Mouse (Mus musculus) layer of hippocampus, adult 9-11 months (tissue): ENCODE results near the gene Mis18bp1.
"Not testable (repeated sequence)": the region's sequence is repeated elsewhere in the genome, so short reads cannot be mapped to it uniquely, and the experiment has no call there.

ENCODE experiments used
- DNase-seq: peaks from one replicate; pipeline ENCODE4 v3.0.0; 2022

Gene Mis18bp1

DNA sequence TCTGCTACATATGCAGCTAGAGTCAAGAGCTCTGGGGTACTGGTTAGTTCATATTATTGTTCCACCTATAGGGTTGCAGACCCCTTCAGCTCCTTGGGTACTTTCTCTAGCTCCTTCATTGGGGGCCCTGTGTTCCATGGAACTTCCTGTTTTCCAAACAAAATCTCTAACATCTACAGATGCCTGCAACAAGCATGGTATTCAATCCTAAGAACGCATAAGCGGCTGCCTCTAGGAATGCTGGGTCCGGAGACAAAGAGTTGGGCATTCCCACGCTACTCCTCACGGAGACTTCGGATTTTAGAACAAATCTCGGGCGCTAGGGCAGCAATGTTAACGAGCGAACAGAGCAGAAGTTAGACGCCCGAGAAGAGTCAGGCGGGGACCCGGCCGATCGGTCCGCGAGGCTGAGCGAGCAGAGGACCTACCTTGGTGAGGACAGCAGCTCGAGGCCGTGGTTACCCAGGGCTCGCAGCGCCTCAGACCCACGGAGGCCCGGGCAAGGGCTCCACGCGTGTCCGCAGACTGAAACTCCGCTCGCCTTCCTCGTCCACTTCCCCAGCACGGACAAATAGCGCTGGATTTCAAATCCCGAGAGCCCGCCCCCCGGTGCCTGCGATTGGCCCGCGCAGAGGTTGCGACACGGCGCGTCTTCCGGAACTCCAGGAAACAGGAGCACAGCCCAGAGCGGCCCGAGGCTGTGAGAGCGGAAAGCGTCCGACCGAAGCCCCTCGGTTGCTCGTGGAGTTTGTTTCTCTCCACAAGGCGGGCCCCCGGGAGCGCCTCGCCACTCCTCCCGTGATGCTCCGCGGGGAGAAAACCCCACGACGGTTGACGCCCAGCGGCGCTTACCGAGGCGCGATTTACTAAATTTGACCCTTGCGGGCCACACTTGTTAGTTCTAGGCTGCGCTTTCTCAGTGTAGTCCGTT lies at the start of gene Mis18bp1:
TSS of gene Mis18bp1 (minus strand) at position 584 of the 931 bp plus-strand sequence.
- DNase-seq, result peak; percentile 95

DNA sequence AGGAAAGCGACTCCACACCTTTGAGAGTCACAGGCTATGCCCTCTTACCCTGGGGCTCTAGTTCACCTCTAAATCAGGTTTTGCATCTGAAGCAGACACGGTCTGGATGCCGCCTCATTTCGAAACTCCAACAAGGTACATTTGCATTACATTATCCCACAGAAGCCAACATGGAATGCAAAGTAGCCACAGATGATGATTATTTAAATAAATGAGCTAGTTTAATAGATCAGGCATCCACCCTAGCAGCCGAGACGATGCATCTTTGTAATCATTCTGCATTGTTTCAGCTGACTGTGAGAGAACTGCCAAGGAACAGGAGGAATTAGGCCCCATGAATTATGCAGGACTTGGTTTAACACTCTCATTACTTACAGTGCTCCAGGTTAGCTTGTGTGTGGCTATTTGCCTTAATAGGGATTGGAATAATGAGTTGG lies 44.0 kb upstream of the Mis18bp1 start:
- no peak for DNase-seq

DNA sequence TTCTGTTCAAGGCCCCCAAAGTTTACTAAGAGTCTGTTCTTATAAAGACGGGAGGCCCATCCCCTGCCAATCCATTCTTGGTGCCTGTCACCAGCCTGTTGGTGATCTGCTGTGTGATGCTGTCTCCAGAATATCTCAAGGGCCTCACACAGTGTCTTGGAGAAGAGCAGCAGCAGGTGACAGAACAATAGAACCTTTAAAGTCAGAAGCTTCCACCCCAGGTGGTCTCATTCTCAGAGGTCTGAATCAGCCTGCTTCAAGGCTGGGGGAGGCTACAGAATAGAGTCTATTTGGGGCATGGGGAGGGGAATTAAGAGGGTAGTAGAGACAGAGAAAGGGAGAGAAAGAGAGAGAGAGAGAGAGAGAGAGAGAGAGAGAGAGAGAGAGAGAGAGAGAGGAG lies 34.0 kb upstream of the Mis18bp1 start:
- no peak for DNase-seq

DNA sequence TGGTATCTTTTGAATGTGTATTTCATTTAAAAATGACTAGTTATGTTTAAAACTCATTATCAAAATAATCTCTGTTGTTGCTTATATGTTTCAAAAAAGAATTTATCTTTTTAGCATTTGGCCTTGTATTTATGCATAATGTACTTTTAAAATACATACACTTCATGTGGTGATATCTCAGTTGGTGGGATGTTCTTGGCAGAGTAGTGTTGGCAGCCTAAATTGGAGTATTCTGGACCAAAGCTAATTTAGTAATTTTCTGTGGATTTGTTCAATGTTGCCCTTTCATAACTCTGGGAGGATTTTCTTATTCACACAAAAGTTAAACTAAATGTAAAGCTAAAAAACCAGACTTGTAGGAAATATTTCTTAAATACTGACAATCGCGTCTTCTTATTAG lies 29.4 kb upstream of the Mis18bp1 start:
- DNase-seq, result no peak

DNA sequence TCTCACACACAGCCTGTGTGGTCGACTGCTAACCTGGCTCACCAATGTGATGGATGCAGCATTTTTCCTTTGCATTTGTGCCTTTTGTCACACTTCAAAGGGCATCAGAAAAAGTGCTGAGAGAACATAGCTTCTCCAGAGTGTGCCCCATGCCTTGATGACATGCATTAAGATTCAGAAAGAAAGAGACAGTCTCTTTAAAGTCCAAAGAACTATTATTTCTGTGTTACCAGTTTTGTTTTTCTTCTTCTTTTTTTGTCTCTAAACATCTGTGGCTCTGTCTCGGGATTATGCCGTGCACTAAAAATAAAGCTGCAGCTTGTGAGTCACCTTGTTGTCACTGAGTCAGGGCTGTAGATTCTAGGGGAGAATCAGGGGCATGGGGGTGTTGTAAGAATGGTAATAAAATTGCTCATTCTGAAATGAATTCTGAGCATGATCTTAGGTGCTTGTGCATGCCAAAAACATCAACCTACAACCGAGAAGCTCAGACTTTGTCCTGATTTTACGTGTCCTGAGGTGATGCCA lies 21.7 kb upstream of the Mis18bp1 start:
- no peak for DNase-seq

DNA sequence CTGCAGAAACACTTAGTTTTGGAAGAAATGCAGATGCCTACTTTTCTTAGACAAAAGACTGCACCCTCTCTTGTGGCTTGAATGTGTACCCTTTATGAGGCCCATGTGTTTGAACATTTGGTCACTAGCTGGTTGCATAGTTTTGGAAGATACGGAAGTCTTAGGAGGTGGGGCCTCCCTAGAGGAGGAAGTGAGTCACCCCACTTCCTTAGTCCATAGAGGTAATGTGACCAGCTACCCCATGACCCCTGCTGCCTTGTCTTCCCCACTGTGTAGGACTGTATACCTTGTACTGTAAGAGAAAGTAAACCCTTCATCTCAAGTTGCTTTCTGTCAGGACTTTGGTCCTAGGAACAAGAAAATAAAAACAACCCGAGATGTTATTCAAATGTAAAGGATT lies 16.8 kb upstream of the Mis18bp1 start:
- DNase-seq, result no peak

DNA sequence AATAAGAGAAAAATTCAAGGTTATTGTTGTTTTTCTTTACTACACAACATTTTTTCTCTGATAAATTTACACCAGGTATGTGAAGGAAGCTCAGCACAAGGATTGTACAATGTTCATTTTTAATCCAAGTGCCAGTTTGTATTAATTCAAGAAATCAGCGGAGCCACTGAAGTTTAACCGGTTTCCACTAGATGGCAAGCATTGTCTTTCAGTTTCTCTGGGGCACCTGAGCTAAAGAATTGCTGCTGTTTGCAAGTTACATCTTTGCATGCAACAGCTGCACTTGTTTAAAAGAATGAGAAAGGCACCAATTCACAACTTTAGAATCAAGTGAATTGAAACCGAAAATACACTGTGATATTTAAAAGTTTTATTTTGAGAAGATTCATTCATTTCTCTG lies 15.0 kb upstream of the Mis18bp1 start:
- DNase-seq, result no peak

DNA sequence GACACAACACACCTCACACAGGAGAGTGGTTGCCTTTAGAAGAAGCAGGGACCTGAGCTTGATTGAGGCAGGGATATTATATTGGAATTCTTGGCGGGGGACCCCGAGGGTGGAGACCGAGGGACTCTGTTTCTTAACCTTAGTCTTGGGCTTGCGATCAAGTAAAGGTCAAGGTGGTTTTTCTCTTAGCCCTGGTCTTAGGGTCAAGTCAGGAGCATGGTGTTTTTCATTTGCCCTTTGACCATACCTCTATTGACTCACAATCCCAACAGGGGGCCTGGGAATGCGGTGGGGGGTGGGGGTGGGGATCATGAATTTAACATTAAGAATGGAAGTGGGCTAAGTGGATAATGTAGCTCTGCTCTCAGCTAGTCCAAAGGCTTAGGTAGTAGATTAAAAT lies 1.3 kb upstream of the Mis18bp1 start:
- DNase-seq, result no peak

DNA sequence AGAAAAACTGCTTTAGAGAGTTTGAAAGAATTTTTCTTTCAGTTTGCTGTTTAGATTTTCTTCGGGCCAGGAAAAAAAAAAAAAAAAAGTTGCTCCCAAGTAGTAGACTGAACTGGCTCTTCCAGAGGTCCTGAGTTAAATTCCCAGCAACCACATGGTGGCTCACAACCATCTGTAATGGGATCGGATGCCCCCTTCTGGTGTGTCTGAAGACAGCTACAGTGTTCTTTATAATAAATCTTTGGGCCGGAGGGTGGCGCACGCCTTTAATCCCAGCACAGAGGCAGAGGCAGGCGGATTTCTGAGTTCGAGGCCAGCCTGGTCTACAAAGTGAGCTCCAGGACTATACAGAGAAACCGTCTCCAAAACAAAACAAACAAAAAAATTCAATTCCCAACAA lies 555 bp upstream of the Mis18bp1 start:
- peak; percentile 59 for DNase-seq

DNA sequence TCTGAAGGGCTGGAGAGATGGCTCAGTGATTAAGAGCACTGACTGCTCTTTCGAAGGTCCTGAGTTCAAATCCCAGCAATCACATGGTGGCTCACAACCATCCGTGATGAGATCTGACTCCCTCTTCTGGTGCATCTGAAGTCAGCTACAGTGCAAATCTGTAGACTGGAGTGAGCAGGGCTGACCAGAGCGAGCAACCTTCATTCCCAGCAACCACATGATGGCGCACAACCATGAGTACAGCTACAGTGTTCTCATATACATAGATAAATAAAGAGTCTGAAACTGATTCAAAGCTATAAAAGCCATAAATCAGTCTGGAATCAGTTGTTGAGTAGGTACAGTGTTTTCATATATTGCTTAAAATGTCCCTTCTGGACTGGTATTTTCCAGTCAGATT lies 36.3 kb downstream of the Mis18bp1 start:
- DNase-seq, result not testable (repeated sequence)

DNA sequence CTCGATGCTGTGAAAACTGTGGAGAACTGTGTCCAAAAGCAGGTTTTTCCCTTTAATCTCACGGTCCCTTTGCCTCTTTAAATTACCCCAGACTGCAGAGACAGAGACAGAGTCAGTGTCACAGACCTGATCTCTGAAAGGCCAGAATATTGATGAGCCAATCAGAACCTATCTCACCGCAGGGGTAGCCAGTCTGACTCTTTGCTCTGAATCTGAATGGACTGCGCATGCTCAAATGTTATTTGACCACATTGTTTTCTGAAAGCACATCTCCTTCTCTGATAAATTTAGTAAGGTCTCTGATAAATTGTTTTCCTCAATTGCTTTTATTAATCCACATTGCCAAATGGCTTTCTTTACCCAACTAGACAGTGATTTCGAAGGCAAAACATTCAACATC lies 53.0 kb downstream of the Mis18bp1 start:
- DNase-seq, result no peak

DNA sequence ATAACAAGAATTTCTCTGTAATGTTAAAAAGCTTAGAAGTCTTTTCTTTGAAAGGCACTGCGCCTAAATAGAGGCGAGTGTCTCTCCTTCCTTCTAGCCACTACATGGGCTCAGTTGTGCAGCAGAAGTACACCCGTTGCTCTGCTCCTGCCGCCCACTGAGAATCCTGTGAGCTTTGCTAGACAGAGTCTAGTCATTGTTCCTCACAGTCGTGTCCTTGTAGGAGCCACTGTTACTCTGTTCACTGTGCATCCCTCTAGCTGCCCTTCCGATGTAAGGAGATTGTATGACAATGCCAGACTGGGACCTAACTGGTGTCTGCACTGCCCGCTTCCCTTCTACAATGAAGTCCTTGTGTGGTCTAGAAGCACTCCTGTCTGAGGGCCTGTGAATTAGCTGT lies 53.4 kb downstream of the Mis18bp1 start:
- no peak for DNase-seq

DNA sequence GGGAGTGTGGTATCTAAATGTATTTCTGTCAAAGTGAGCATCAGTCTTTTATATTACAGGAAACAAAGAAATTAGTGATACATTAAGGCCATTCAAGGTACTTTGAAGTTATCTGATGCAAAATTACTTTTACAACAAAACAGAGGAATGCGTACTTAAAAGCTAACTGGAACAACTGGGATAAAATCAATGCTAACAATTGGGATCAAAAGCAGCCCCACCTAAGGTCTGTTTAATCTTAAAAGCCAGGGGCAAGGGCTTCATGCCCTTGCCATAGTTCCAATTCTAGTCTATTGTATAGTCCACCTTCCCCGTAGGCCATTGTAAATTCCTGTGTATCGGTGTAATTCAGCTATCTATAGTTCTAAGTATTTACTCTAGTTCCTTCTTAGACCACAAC lies 57.4 kb downstream of the Mis18bp1 start:
- DNase-seq, result not testable (repeated sequence)

DNA sequence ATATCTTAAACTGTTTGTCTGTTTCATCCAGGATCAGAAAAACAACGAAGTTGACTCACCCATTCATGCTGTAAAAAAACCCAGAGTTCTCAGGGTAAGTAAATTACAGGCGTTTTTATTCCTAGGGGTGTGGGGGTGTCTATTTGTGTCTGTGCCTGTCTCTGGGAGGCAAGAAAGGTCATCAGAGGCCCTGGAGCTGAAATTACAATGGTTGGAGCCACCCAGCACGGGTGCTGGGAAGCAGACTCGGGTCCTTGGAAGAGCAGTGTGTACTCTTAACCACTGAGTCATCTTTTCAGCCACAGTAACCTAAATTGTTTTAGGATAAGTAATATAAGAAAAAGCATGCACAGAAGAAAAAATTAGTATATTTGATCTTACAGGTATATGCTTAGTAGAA lies 58.5 kb downstream of the Mis18bp1 start:
- no peak for DNase-seq

DNA sequence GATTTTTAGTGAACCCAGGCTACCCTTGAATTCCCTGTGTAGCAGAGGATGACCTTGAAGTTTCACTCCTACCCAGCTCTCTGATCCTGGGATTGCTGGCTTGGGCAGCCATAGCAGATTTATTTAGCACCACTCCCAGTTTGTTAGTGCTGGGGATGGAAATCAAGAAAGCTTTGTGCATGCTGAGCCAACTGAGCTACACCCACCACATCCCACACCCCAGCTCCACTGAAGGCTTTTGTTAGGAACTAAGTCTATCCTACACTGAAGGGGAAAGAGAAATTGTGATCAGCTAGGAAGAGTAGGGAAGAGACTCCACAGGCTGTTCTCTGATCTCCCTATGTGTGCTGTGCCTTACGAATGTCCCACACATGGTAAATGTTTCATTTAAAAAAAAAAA lies 59.6 kb downstream of the Mis18bp1 start:
- DNase-seq, result peak; percentile 12

DNA sequence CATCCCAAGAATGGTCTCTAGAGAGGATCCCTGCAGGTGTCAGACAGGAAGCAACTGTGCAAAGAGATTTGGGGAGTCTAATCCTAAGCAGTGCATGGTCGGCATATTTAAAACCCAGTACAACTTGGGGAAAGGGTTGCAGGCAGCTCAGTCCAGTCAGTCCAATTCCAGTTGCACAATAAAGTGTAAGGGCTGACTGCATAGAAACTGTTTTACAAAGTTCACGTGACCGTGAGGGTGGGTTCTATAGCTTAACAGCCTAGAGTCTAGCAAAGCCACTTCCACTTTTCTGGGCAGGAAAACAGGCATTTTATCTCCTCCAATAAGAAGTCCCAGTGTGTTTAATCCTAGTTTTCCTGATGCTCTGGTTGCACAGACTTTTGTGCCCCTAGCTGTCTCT lies 60.9 kb downstream of the Mis18bp1 start:
- no peak for DNase-seq

DNA sequence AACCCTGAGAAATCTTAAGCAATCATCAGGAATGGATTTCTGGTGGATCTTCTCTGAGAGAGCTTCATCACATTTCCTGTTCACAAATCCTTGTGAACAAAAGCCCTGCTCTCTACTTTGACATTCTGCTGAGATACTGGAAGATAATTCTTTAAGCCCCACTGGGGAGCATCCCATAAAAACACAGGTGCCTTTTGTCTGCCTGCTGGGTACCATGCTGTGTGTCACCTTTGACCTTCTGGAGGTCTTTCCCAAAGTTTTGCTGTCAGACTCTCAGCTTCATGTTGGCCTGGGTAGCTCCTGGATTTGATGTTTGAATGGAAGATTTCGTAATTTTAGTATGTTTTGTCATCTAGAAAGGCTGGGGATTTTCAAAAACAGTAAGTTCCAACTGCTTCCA lies 63.7 kb downstream of the Mis18bp1 start:
- no peak for DNase-seq
